Mouse (Mus musculus) spleen, postnatal 10 days (tissue): ENCODE data around the gene She.

Experiments
- DNase-seq, 2 experiments: peaks; one replicate each; pipeline ENCODE4 v3.0.0; 2021 to 2022; ENCODE audit warnings: low spot score in 2 of 2

Gene She

GRCm38 (mm10) chr3:89817056-89817455 is 14.1 kb upstream of the She start:
- DNase-seq = peak; percentile 55 to 78

DNA sequence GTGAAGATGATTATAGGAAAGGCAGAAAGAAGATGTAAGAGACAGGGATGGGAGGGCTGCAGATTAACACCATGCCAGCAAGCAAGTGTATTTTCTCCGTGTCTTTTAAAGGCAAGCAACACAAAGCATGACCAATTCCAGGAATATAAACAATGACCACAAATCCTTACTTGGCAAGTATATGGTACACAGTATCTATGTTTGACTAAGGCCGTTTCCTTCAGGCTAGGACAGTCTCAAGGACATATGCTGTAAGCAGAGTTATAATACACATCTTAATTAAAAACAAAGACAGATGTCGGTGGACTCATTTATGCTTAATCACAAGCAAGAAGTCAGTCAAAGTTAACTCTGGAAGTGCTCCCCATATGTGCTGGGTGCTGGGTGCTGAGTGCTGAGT is 12.6 kb upstream of the She start:
- no peak for DNase-seq

- no peak for DNase-seq
These were observed 11.3 kb upstream of the She start for GRCm38 (mm10) chr3:89819897-89820296.

- no peak for DNase-seq
These were observed 10.7 kb upstream of the She start for GRCm38 (mm10) chr3:89820311-89821095.

DNA sequence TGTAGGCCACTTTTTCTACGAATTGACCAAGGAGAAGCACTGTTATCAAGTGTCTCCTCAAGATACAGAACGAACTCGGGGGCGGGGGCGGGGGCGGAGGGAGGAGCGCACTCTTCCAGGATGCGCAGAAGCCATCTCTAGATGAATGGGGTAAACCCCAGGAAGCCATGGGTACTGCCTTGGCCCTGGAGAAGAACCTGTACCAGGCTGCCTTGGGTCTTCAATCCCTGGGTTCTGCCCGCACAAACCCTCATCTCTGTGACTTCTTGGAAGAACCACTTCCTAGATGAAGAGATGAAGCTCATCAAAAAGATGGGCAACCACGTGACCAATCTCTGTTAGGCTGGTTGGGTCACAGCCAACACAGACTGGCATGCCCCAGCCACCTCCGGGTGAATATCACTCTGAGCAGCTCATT is 10.1 kb upstream of the She start:
- DNase-seq = no peak

GRCm38 (mm10) chr3:89821548-89822480 is 9.4 kb upstream of the She start:
- no peak for DNase-seq

DNA sequence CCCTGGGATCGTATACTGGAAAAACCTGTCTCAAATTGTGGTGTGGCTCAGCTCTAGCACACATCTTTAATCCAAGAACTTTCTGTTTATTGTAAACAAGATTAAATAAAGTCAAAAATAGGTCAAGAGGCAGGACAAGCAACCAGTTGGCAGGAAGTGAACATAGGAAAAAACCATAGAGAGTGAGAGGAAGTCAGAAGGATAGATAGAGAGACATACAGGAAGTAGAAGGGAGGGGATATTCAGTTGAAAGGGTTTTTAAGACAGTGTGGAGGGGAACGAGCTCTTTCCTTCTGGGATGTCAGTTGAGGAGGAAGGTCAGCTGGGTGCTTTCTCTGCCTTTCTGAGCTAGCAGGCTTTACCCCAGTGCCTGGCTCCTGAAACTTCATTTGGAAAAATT is 7.6 kb upstream of the She start:
- no peak for DNase-seq

- no peak for DNase-seq
These were observed 4.9 kb upstream of the She start for GRCm38 (mm10) chr3:89826295-89826694.

- no peak for DNase-seq
These were observed 4.2 kb downstream of the She start for GRCm38 (mm10) chr3:89835362-89835761.

DNA sequence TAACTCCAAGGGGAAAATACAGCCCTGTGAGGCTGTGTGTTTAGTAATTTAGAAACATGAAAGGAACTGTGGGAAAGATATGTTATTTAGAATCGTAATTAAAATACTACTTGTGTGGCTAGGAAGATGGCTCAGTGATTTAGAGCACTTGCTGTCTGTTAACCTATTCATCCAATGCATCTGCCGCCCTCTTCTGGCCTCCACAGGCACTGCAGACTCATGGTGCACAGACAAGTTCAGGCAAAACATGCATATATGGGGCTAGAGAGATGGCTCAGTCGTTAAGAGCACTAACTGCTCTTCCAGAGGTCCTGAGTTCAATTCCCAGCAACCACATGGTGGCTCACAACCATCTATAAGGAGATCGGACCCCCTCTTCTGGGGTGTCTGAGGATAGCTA is 11.1 kb downstream of the She start:
- peak in 1 of 2 experiments; percentile 78 for DNase-seq

GRCm38 (mm10) chr3:89843148-89843547 is 12.0 kb downstream of the She start:
- DNase-seq = peak in 1 of 2 experiments; percentile 56

DNA sequence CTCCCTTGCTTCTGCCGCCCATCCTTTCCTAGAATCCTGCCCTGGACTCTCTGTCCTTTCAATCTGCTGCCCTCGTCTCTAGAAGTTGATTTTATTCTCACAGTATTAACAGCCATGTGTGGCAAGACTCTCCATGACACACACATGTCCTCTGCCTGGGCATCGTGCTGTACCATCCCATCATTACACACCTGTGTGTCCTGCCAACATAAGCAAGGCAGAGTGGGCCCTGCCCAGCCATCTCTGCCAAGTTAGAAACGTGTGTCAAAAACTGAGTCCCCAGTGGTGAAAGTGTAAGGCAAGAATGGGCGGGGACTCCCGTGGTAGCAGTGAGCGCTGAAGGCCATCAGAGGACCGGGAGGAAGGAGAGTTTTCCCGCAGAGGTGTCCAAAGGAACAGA is 14.6 kb downstream of the She start:
- DNase-seq = no peak

GRCm38 (mm10) chr3:89847126-89847525 is 16.0 kb downstream of the She start:
- DNase-seq = no peak

DNA sequence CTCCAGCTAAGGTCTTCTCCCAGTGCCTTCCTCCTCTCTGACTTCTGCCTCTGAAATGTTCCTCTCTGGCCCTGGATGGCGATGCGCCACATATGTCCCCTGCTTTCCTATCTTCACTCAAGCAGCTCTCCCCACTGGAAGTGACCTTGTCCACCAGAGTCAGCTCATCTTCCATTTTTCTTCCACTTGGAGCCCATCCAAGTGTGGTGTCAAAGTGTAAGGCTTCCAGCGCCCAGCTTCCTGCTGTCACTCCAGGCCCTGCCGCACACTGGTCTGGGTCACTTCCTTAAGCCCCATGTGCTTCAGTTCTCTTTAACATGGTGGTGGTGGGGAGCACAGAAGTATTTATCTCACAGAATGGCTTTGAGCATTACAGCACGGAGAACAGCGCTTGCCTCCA is 16.4 kb downstream of the She start:
- DNase-seq = no peak

GRCm38 (mm10) chr3:89848083-89848482 is 16.9 kb downstream of the She start:
- no peak for DNase-seq

- DNase-seq = no peak
These were observed 22.6 kb downstream of the She start for GRCm38 (mm10) chr3:89853752-89854151.

DNA sequence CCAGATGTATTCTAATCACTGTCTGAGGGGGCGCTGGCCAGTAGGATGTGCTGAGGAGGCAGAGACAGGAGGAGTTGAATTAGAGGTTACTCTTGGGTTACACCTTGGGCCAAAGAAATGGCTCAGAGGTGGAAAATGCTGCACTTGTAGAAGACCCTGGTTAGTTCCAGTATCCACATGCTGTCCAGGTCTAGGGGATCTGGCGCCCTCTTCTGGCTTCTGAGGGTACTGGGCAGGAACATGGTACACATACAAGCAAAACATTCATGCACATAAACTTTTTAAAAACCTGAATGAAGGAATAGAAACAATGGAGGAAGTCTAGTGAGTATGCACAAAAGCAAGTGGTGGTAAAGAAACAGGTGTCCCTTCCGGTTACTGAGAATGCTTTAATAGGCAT is 26.2 kb downstream of the She start:
- DNase-seq = peak in 1 of 2 experiments; percentile 56

- DNase-seq = no peak
These were observed 27.0 kb downstream of the She start for GRCm38 (mm10) chr3:89858123-89858522.

DNA sequence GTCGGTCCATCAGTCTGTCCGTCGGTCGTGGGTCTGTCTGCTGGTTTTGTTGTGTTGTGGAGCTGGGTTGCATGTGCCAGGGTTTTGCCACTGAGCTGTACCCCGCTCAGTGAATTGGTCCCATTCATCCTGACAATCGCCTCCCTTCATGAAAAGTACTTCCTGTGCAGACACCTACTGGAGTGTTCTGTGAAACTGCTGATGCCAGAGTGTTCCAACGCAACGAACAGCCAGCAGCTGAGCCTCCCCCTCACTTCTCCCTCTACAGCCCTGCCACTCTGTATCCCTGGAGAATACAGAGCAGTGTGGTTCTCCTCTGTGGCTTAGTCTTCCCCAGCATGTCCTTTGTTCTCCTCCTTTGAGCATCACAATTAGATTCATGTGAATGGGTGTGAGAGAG is 27.7 kb downstream of the She start:
- no peak for DNase-seq

DNA sequence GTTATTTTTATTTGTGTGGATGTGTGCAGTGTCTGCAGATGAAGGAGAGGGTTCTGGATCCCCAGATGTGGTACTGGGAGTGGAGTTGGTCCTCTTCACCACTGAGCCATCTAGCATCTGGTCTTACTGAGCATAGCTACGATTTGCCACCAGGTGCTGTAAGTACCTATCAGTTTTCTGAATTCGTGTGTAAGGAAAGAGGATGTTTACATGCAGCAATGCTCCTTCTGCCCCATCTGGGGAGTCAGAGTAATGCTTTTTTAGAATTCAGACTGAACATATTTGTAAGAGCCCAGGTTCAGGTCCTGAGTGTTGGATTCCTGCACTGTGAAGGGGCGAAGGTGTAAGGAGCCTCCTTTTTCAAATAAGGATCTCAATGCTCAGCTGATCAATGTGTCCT is 28.8 kb downstream of the She start:
- DNase-seq = no peak

GRCm38 (mm10) chr3:89860343-89860742 is 29.2 kb downstream of the She start:
- no peak for DNase-seq

- DNase-seq = peak in 1 of 2 experiments; percentile 14
These were observed 29.9 kb downstream of the She start for GRCm38 (mm10) chr3:89861070-89861469.
